Mouse (Mus musculus) intestine, embryonic 15.5 days (tissue): ENCODE data around the gene Tcf7l1. TPM values are rescaled to one million over a fixed set of nuclear protein-coding genes. Genes with fewer than 3 reads are reported as not detected.

ENCODE experiments used
- ATAC-seq: fragments of 200-750 bp; cut with Nextera tagmentation; 2 replicates; pipeline ENCODE4 v1.8.0; 2017; ENCODE audit warnings: moderate TSS enrichment, moderate library complexity
- H3K27ac ChIP-seq: fragments of 300-500 bp; sonication (generic); 2 replicates; pipeline ENCODE4 v1.5.1; 2015; ENCODE audit warnings: mild to moderate bottlenecking, inconsistent platforms
- H3K27me3 ChIP-seq: fragments of 300-500 bp; sonication (generic); replicated peaks from 2 replicates; pipeline ENCODE4 v1.6.1; 2015; ENCODE audit warnings: inconsistent platforms
- H3K36me3 ChIP-seq: fragments of 300-500 bp; sonication (generic); 2 replicates; pipeline ENCODE4 v1.6.1; 2015; ENCODE audit warnings: inconsistent platforms
- H3K4me1 ChIP-seq: fragments of 300-500 bp; sonication (generic); replicated peaks from 2 replicates; pipeline ENCODE4 v1.6.1; 2015; ENCODE audit warnings: inconsistent platforms
- H3K4me2 ChIP-seq: fragments of 300-500 bp; sonication (generic); replicated peaks from 2 replicates; pipeline ENCODE4 v1.6.1; 2015; ENCODE audit warnings: mild to moderate bottlenecking, inconsistent platforms
- H3K4me3 ChIP-seq: fragments of 300-500 bp; sonication (generic); replicated peaks from 2 replicates; pipeline ENCODE4 v1.5.1; 2015; ENCODE audit warnings: inconsistent platforms
- H3K9ac ChIP-seq: fragments of 300-500 bp; sonication (generic); 2 replicates; pipeline ENCODE4 v1.6.1; 2015; ENCODE audit warnings: inconsistent platforms
- H3K9me3 ChIP-seq: fragments of 300-500 bp; sonication (generic); 2 replicates; pipeline ENCODE4 v1.6.1; 2016; ENCODE audit warnings: inconsistent platforms
- WGBS: fragments of 180-500 bp; shearing (Covaris S2); methylation state at CpG from one replicate; pipeline ENCODE4 v1.1.7; 2015; 5-methylcytosine and 5-hydroxymethylcytosine counted together
- polyA plus RNA-seq: library from polyadenylated mRNA; unstranded; fragments of >200 nt; fragmentation: Nextera tagmentation; extraction: Ambion mirVana; gene quantifications from 2 replicates; pipeline ENCODE4 v1.2.1, GENCODE M21; 2015

Tcf7l1 gene
- polyA plus RNA-seq, 1 experiment from 2014 or later, result 15.0 TPM

GRCm38 (mm10) chr6:72808342-72808741, 19.3 kb upstream of the Tcf7l1 start:
- Histone ChIP-seq H3K4me2 (no peak overlapping the region), H3K4me3 (no peak overlapping the region), H3K27me3 (no peaks in the 10 kb centered on the region), H3K9ac (no peak overlapping the region), H3K9me3 (no peaks in the 10 kb centered on the region), H3K27ac (no peak overlapping the region), H3K4me1 (no peaks in the 10 kb centered on the region), H3K36me3 (no peaks in the 10 kb centered on the region)
- ATAC-seq, result peak; percentile 52
- WGBS, result 41% methylated on average over 3 of the region's 3 CpGs

GRCm38 (mm10) chr6:72803669-72804068, 14.6 kb upstream of the Tcf7l1 start:
- Histone ChIP-seq H3K4me3 (no peak overlapping the region), H3K9me3 (no peaks in the 10 kb centered on the region), H3K4me1 (no peaks in the 10 kb centered on the region), H3K27ac (no peak overlapping the region), H3K4me2 (no peak overlapping the region), H3K9ac (no peak overlapping the region), H3K36me3 (no peaks in the 10 kb centered on the region), H3K27me3 (no peaks in the 10 kb centered on the region)
- ATAC-seq, result no peak
- WGBS, result 78% methylated on average over 6 of the region's 6 CpGs

GRCm38 (mm10) chr6:72802119-72802518, 13.1 kb upstream of the Tcf7l1 start:
- WGBS, result 89% methylated on average over 6 of the region's 6 CpGs
- ATAC-seq, result no peak

GRCm38 (mm10) chr6:72800641-72801040, 11.6 kb upstream of the Tcf7l1 start:
- H3K9me3 ChIP-seq, result no peaks in the 10 kb centered on the region
- H3K36me3 ChIP-seq, result no peaks in the 10 kb centered on the region
- H3K4me2 ChIP-seq, result no peak overlapping the region
- no peaks in the 10 kb centered on the region for H3K4me1 ChIP-seq
- no peak overlapping the region for H3K4me3 ChIP-seq
- no peak overlapping the region for H3K27ac ChIP-seq
- H3K27me3 ChIP-seq, result no peaks in the 10 kb centered on the region
- WGBS, result 40% methylated on average over 2 of the region's 2 CpGs
- H3K9ac ChIP-seq, result no peak overlapping the region
- no peak for ATAC-seq

More at GRCm38 (mm10) chr6:72802119-72802518, 13.1 kb upstream of the Tcf7l1 start:
- no peak overlapping the region for H3K9ac ChIP-seq
- no peak overlapping the region for H3K4me3 ChIP-seq
- no peaks in the 10 kb centered on the region for H3K27me3 ChIP-seq
- H3K4me1 ChIP-seq, result no peaks in the 10 kb centered on the region
- no peaks in the 10 kb centered on the region for H3K36me3 ChIP-seq
- no peak overlapping the region for H3K4me2 ChIP-seq
- no peak overlapping the region for H3K27ac ChIP-seq
- H3K9me3 ChIP-seq, result no peaks in the 10 kb centered on the region

GRCm38 (mm10) chr6:72797763-72798162, 8.7 kb upstream of the Tcf7l1 start:
- no peak overlapping the region for H3K27ac ChIP-seq
- ATAC-seq, result no peak
- H3K4me1 ChIP-seq, result no peaks in the 10 kb centered on the region
- no peak overlapping the region for H3K4me3 ChIP-seq
- H3K4me2 ChIP-seq, result no peak overlapping the region
- H3K27me3 ChIP-seq, result no peaks in the 10 kb centered on the region
- no peaks in the 10 kb centered on the region for H3K36me3 ChIP-seq
- H3K9ac ChIP-seq, result no peak overlapping the region
- H3K9me3 ChIP-seq, result no peaks in the 10 kb centered on the region

- Histone ChIP-seq H3K4me2 (no peak overlapping the region), H3K27ac (no peak overlapping the region), H3K27me3 (no peaks in the 10 kb centered on the region), H3K9ac (no peak overlapping the region), H3K36me3 (no peaks in the 10 kb centered on the region), H3K9me3 (no peaks in the 10 kb centered on the region), H3K4me3 (no peak overlapping the region), H3K4me1 (no peaks in the 10 kb centered on the region)
- no peak for ATAC-seq
- WGBS, result 58% methylated on average over 16 of the region's 16 CpGs
These were observed 6.4 kb upstream of the Tcf7l1 start for GRCm38 (mm10) chr6:72795444-72795843.

GRCm38 (mm10) chr6:72794870-72795269, 5.8 kb upstream of the Tcf7l1 start:
- peak; percentile 43; the same call in 1 of the 2 replicates for ATAC-seq
- 42% methylated on average over 7 of the region's 7 CpGs for WGBS
- no peaks in the 10 kb centered on the region for H3K27me3 ChIP-seq
- H3K4me3 ChIP-seq, result no peak overlapping the region
- no peak overlapping the region for H3K27ac ChIP-seq
- H3K9me3 ChIP-seq, result no peaks in the 10 kb centered on the region
- no peaks in the 10 kb centered on the region for H3K4me1 ChIP-seq
- H3K9ac ChIP-seq, result no peak overlapping the region
- no peaks in the 10 kb centered on the region for H3K36me3 ChIP-seq
- H3K4me2 ChIP-seq, result no peak overlapping the region

- H3K4me3 ChIP-seq, result no peak overlapping the region
- H3K9ac ChIP-seq, result no peak overlapping the region
- no peak for ATAC-seq
- H3K4me2 ChIP-seq, result no peak overlapping the region
- 94% methylated on average over 8 of the region's 8 CpGs for WGBS
- H3K27me3 ChIP-seq, result no peaks in the 10 kb centered on the region
- 0 out of 2 replicates have a peak, but pooled peaks cover under 1% of the 10 kb centered on the region for H3K4me1 ChIP-seq
- H3K9me3 ChIP-seq, result no peaks in the 10 kb centered on the region
- H3K36me3 ChIP-seq, result no peaks in the 10 kb centered on the region
- no peak overlapping the region for H3K27ac ChIP-seq
These were observed 3.6 kb upstream of the Tcf7l1 start for GRCm38 (mm10) chr6:72792641-72793040.

- Histone ChIP-seq H3K36me3 (no peaks in the 10 kb centered on the region), H3K9ac (peak overlapping the region; percentile 84), H3K4me3 (peak overlapping the region; percentile 86), H3K27me3 (no peaks in the 10 kb centered on the region), H3K4me1 (peaks cover 11% of the 10 kb centered on the region), H3K4me2 (peak overlapping the region; percentile 86), H3K27ac (peak overlapping the region; percentile 91), H3K9me3 (no peaks in the 10 kb centered on the region)
- peak; percentile 19 for ATAC-seq
- WGBS, result under 1% methylated on average over 69 of the region's 69 CpGs
These were observed 834 bp downstream of the Tcf7l1 start for GRCm38 (mm10) chr6:72787948-72788891.

- H3K9ac ChIP-seq, result peak overlapping the region; percentile 84
- peak overlapping the region; percentile 86 for H3K4me3 ChIP-seq
- H3K4me1 ChIP-seq, result peaks cover 11% of the 10 kb centered on the region
- H3K9me3 ChIP-seq, result no peaks in the 10 kb centered on the region
- WGBS, result 11% methylated on average over 19 of the region's 19 CpGs
- peak overlapping the region; percentile 86 for H3K4me2 ChIP-seq
- no peaks in the 10 kb centered on the region for H3K27me3 ChIP-seq
- H3K36me3 ChIP-seq, result no peaks in the 10 kb centered on the region
- peak overlapping the region; percentile 91; the same call in 1 of the 2 replicates for H3K27ac ChIP-seq
- no peak for ATAC-seq
These were observed 1.6 kb downstream of the Tcf7l1 start for GRCm38 (mm10) chr6:72787322-72787947.

- peaks cover 11% of the 10 kb centered on the region for H3K4me1 ChIP-seq
- no peak overlapping the region for H3K9ac ChIP-seq
- no peaks in the 10 kb centered on the region; the same call in 1 of the 2 replicates for H3K9me3 ChIP-seq
- no peak overlapping the region for H3K4me3 ChIP-seq
- 95% methylated on average over 4 of the region's 4 CpGs for WGBS
- ATAC-seq, result no peak
- peaks cover 10% of the 10 kb centered on the region; the same call in 1 of the 2 replicates for H3K36me3 ChIP-seq
- H3K27me3 ChIP-seq, result no peaks in the 10 kb centered on the region
- H3K27ac ChIP-seq, result no peak overlapping the region
- H3K4me2 ChIP-seq, result no peak overlapping the region
These were observed 5.3 kb downstream of the Tcf7l1 start for GRCm38 (mm10) chr6:72783780-72784179.
